Mouse (Mus musculus): ENCODE data around the gene 2010111I01Rik. TPM values are rescaled to one million over a fixed set of nuclear protein-coding genes. Genes with fewer than 3 reads are reported as not detected.

2010111I01Rik gene
- total RNA-seq, 2 experiments from 2014 or later = 80.6 to 90.0 TPM

- no peak for DNase-seq
These were observed 186.5 kb downstream of the 2010111I01Rik start for GRCm38 (mm10) chr13:63151028-63151738.

GRCm38 (mm10) chr13:63152498-63152897, 187.8 kb downstream of the 2010111I01Rik start:
- no peak for DNase-seq

DNA sequence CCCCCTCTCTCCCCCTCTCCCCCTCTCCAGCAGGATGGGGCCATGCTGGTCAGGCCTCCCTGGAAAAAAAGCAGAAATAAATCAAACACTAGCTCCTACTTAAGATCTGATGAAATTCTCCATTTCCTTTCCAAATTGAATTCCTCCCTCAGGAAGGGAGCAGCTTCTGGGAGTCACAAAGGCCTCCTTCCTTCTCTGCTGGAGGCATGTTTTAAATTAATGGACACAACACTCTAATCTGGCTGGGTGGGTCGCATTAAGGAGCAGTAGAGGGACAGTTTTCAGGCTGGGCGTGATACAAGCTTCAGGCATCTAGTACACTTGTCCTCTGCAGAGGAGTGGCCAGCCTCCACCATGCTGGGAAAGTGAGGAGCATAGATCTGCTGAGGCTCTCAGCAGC, 188.7 kb downstream of the 2010111I01Rik start:
- no peak for DNase-seq

DNA sequence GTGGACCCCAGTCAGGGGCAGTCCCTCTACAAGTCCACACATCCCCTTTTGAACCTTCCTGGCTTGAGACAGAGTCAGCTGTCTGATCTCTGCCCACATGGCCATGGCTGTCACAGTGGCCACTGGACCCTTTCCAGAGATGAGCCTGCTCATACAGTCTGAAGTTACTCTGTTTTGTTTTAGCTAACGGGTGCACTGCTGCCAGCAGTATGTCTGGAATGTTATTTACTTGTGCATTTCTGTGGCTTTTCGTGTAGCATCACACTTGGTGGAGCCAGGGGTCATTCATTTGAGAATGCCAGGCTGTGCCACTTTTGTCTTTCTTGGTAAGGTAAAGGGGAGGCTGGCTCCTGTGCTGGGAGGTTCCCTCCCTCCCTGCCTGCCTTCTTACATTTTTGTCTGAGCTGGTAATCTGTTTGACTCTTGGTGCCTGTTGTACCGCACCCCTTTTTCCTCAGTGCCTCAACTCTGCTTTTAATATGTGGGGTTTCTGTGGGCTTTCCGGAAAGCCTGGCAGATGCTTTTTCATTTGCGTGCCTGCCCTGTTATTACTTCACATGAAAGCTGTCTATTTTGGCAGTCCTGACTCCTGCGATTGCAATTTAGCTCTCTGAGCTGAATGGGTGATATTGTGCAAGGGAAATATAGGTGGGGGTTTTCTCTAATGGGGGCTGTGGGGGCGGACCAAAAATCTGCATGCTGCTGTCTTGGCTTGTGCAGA, 190.3 kb downstream of the 2010111I01Rik start:
- DNase-seq = no peak

DNA sequence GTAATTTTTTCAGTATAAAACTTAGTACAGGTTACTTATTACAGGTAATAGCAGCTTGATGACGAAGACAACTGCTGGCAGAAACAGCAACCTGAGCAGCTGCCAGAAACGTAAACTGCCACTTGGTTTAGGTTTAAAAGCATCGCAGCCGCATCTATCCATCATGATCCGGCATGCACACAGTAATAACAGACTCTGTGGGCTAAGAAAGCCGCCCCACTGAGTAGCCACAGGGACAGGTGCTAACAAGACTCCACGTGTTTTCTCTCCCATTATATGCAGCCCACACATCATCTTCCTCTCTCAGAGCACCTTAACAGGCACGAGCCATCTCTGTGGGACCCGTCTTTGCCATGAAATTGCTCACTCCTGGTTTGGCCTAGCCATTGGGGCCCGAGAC, 191.6 kb downstream of the 2010111I01Rik start:
- DNase-seq = no peak

DNA sequence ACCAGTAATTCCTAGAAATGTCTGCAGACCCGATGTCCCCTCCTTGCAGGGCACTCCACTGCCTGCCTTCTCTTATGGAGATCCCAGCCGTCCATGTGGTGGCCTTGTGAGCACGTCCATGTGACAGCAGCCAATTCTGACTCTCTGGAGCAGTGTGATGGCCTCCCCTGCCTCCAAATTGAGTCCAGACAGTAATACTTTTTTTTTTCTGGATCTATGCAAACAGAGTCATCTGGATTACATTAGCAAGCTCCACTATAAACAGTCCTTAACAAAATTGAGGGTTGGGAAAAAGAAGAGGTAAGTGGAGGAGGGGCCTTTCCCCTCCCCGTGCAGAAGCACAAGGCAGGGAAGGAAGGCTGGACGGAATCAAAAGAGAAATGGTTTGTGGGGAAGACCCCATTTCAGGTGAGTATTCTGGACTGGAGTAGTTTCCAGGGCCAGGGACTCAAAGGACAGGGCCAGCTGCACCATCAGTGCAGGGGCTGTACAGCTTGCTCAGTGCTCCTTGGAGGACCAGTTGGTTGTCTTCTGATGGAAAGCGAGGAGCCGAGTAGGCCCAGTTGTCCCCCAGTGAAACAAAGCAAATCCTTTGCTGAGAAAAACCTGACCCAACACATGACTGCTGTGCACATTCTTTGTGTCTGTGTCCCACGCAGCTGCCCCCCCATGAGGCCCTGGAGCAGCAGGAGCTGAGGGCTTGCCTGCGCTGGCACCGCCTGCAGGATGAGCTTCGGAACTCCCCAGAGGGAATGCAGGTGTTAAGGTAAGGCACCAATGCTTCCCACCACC, 205.8 kb downstream of the 2010111I01Rik start:
- no peak for DNase-seq

DNA sequence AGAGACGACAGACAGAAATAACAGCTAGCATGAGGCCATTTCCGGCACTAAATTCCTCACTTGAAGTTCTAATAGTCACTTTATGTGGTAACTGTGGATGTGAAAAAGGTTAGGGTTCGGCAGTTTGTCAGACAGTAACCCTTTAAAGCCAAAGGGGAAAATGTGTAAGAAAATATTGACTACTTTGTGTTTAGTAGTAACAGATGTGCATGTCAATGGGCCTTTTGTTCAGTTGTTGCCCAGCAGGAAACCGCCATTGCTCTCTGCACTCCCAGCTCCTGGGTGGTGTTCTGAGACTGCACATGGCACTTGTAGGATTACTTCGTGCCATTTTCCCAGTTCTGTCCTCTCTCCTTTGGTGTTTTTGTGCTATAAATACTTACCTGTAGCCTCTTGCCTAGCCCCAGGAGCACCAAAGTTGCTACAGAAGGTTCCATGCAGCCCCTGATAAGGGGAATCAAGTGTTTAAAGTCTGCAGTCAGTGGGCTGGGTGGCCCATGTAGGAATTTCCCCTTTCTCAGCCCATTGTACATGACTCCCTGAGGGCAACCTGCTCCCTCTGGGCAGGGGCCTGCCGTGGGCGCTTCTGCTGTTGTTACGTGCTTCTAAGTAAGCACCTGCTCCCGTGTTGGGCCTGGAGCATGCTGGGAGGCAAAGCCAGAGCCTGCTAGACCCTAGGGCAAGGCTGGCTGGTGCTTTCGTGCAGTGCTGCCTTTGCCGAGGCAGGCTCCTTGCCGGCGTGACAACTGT, 206.8 kb downstream of the 2010111I01Rik start:
- DNase-seq = no peak

- no peak for DNase-seq
These were observed 207.4 kb downstream of the 2010111I01Rik start for GRCm38 (mm10) chr13:63172097-63172445.

DNA sequence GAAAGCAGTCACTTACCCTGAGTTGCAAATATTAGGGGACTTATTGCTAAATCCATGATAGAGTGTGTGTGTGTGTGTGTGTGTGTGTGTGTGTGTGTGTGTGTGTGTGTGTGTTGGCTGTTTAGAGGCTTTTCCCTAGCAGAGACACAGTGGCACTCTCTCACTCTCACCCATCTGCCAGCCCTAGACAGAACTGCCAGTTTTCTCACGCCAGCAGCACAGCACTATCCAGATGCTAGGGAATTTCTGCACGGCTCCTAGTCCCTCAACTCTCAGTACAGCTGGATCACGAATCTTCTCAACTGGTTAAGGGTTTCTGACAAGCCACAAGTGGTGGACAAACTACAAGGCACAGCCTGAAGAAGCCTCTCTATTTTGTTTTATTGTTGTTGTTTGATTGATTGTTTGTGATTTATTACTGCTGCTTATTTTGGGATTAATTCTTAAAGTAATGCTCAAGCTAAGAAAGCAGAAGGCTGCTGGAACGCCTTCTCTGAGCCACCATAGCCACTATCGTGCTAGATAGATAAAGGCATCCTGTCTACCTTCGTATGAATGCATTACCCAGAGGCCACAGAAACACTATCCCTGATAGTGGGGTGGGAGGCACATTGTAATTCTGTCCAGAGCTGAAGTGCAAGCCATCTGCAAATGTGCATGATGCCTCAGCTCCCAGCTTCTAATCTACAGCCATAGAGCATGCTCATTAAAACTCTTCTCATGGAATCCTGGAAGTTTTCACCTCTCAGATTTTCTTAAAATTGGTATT, 209.7 kb downstream of the 2010111I01Rik start:
- DNase-seq = no peak

- no peak for DNase-seq
These were observed 211.4 kb downstream of the 2010111I01Rik start for GRCm38 (mm10) chr13:63176131-63176530.

- DNase-seq = no peak
These were observed 212.5 kb downstream of the 2010111I01Rik start for GRCm38 (mm10) chr13:63177232-63177631.

DNA sequence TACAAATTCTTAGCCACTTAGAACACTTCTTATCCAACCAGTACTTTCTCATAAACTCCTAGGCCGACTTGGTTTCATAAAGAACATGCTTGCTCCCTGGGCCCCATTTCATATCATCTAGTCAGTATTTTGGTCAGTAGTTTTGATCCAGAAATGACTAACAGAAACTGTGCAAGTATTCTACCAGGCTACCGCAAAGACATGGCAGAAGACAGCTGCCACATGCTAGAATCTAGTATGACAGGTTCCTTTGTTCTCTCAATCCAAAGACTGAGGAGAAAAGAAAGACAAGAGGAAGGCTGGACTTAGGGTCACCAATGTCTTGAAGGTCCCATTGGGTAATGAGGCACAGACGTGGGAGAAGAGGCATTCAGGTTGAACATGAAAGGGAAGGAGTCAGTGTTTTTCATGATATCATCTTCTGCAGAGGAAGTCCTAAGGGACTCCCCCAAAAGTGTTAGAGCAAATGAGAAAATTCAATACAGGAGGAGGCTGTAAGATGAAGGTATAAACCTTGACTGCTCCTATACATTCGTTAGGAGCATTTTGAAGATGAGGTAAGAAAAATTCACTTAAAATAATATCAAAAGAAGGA, 216.0 kb downstream of the 2010111I01Rik start:
- DNase-seq = no peak

DNA sequence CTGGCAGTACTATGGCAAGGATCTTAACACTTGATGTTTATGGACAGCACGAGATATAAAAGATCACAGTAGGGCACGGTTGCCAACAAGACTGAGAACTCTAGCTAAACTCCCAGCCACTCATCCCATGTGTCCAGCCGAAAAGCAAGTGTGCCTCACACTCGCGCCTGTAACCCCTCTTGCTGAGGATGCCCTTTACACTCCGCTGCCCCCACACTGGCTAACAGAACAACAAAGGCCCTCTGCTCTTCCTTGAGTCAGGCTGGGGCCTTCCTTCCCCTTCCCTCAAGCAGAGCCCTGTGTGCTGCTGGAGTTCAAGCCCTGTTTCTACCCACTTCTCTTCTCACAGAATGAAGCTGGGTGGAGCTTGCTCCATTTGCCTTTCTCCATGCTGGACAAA, 220.3 kb downstream of the 2010111I01Rik start:
- no peak for DNase-seq

DNA sequence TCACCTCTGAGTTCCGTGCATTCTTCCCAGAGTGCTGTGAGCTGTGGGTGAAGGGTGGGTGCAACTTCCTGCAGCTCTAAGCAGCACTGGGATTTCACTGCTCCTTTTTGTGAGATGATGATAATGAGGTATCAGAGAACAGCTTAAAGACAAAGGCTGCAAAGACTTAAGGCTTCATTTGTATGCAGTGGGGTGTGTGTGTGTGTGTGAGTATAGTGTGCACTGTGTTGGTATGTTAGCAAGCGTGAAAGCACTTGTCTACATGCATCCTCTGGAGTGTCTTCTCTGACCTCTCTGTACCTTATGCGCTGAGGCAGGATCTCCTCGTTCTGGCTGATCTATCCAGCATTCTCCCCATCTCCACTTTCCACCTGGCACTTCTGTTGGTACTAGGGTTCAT, 221.5 kb downstream of the 2010111I01Rik start:
- DNase-seq = no peak

DNA sequence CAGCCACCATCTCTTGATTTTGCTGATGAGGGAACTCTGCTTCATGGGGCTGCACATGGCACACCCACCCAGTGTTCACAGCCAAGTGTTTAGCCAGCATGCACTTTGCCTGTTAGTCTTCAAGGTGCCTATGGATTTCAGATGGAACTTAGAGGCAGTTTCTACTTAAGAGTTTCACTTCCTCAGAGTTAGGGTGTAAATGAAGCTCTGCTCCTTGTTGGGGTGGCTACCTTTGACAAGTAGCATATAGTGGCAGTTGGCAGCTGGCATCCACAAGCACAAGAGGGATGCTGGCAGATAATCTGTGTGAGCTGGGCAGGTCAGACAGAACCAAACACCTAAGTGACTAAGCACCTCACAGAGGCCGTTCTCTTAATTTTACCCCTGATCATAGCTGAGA, 221.9 kb downstream of the 2010111I01Rik start:
- no peak for DNase-seq

GRCm38 (mm10) chr13:63187145-63188143, 222.8 kb downstream of the 2010111I01Rik start:
- DNase-seq = peak in 1 of 2 experiments; percentile 12

DNA sequence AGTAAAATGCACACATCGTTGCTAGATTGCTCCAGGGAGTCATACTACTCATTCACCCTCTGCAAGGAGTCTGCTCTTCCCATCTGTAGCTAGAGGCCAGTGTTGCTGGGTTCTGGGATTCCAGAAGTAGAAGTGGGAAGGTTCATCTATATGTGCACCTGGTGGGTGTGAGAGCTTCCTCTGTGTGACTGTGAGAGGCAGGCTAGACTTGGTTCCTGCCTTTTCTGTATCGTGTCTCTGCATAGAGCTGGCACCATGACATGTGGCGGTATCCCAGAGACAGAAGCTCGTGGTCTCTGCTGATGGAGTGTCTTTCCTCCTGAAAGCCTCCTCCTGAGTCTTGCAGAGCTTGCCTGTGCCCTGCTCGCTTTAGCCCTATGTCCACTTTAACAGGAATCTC, 223.6 kb downstream of the 2010111I01Rik start:
- DNase-seq = no peak

DNA sequence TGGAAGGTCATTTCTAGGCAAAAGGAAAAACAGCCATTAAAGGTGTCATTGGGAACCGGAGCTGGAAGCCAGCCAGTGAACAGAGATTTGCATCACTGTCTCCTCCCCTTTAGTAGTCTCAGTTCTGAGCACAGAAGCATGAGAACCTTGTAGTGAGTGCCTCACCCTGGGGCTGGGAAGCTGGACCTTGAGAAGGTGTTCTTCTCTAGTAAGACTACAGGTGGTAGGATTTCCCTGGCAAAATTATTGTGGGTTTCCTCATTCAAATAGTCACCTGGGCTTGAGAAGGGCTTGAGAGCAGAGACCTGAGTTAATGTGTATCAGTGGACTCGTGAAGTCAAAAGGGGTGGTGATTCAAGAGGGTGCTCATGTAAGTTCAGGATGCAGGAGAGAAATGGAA, 224.1 kb downstream of the 2010111I01Rik start:
- DNase-seq = peak; percentile 15 to 20

DNA sequence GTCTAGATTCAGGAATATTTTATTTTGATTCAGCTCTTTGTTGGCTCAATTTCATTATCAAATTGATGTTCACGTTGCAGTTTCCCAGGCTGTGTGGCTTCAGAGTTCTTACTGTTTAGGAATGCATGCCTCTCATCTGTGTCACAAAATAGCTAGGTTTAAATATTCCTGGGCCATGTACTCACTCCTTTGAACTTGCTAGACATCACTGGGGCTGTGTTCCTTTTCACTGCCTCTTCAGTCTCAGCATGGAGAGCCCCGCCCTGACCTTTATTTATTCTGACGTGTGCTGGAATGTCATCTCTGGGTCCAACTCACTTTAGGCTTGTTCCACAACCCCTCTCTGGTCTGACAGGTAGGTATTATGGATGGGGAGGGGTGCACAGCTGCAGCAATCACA, 228.7 kb downstream of the 2010111I01Rik start:
- DNase-seq = no peak

DNA sequence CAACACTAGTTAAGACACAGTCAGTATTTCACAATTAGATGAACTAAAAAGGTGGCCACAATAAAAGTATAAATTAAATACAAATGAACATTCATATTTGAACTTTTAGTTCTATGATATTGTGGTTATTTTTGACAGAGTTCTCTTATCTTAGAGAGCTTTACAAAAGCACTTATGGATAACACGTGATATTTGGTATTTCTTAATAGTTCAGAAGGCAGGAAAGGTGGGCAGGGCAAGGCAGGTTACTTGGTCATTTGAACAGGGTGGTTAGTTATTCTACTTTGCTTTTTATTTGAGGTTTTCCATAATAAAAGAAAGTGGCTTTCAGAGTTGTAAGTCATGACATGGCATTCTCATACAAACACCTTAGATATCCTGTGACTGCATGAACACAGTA, 233.3 kb downstream of the 2010111I01Rik start:
- no peak for DNase-seq
